Mouse (Mus musculus): Measurements from ENCODE around the gene Plvap.

DNA sequence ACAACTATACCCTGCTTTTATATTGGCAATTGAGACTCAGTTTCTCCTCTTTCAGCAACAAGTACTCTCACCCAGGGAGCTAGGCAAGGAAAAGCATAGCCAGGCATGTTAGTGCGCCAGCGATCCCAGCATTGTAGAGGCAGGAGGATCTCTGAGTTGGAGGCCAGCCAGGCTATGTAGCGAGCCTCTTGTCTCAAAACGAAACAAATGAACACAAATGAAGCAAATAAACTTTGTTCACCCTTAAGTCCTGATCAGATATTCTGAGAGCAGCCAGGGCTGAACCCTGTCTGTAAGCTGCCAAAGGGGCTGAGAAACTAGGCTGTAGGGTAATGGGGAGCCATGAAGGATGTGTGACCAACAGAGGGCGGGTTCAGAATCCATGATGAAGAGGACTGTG lies 15.7 kb downstream of the Plvap start:
- TF ChIP-seq CTCF (IDR thresholded peaks at IDR 0.05; ENCODE audit: extremely low read depth, insufficient read depth, low read length) (no peak), POLR2A (IDR thresholded peaks at IDR 0.05; ENCODE audit: extremely low read depth, insufficient read depth, low read length) (no peak)

All from cortical plate, adult 2 months (tissue).